Mouse (Mus musculus) limb, embryonic 10.5 days (tissue): Measurements from ENCODE around the gene Fat1. TPM values are rescaled to one million over a fixed set of nuclear protein-coding genes. Genes with fewer than 3 reads are reported as not detected.
A peak's percentile ranks its signal among the peaks of the same experiment; 100 is the strongest.

ENCODE experiments used
- DNase-seq: peaks from one replicate; pipeline ENCODE4 v3.0.0-alpha.2; 2017; ENCODE audit warnings: low spot score
- H3K27ac ChIP-seq: fragments of 300-500 bp; sonication (generic); 2 replicates; pipeline ENCODE4 v1.5.1; 2016; ENCODE audit warnings: mild to moderate bottlenecking
- H3K27me3 ChIP-seq: fragments of 300-500 bp; sonication (generic); 2 replicates; pipeline ENCODE4 v1.6.1; 2016; ENCODE audit warnings: low read depth, mild to moderate bottlenecking; ENCODE audit not compliant: poor library complexity, severe bottlenecking
- H3K36me3 ChIP-seq: fragments of 300-500 bp; sonication (generic); 2 replicates; pipeline ENCODE4 v1.6.1; 2016; ENCODE audit warnings: mild to moderate bottlenecking, moderate library complexity
- H3K4me1 ChIP-seq: fragments of 300-500 bp; sonication (generic); 2 replicates; pipeline ENCODE4 v1.6.1; 2016
- H3K4me3 ChIP-seq: fragments of 300-500 bp; sonication (generic); 2 replicates; pipeline ENCODE4 v1.5.1; 2016; ENCODE audit warnings: mild to moderate bottlenecking, moderate library complexity
- H3K9me3 ChIP-seq: fragments of 300-500 bp; sonication (generic); replicated peaks from 2 replicates; pipeline ENCODE4 v1.6.1; 2016; ENCODE audit warnings: mild to moderate bottlenecking
- WGBS: fragments of 180-500 bp; shearing (Covaris S2); methylation state at CpG from one replicate; pipeline ENCODE4 v1.1.7; 2016; 5-methylcytosine and 5-hydroxymethylcytosine counted together
- polyA plus RNA-seq: library from polyadenylated mRNA; unstranded; fragments of >200 nt; fragmentation: Nextera tagmentation; extraction: Ambion mirVana; gene quantifications from 2 replicates; pipeline ENCODE4 v1.2.1, GENCODE M21; 2016

Fat1 gene
- polyA plus RNA-seq, 1 experiment from 2014 or later, result 20.1 TPM

GRCm38 (mm10) chr8:44971346-44971745 lies 36.1 kb downstream of the Fat1 start:
- H3K27me3 ChIP-seq, result peaks cover 3% of the 10 kb centered on the region; the same call in 1 of the 2 replicates
- no peak for DNase-seq

GRCm38 (mm10) chr8:44971964-44972363 lies 36.7 kb downstream of the Fat1 start:
- no peak overlapping the region for H3K27ac ChIP-seq
- WGBS, result 46% methylated on average over 5 of the region's 5 CpGs

More at GRCm38 (mm10) chr8:44971346-44971745, 36.1 kb downstream of the Fat1 start:
- Histone ChIP-seq H3K36me3 (peaks cover 20% of the 10 kb centered on the region), H3K4me3 (no peak overlapping the region), H3K4me1 (peaks cover 65% of the 10 kb centered on the region), H3K27ac (no peak overlapping the region), H3K9me3 (no peaks in the 10 kb centered on the region)
- 18% methylated on average over 6 of the region's 6 CpGs for WGBS

GRCm38 (mm10) chr8:44975113-44975512 lies 39.9 kb downstream of the Fat1 start:
- Histone ChIP-seq H3K27me3 (peaks cover 3% of the 10 kb centered on the region; the same call in 1 of the 2 replicates), H3K4me1 (peaks cover 65% of the 10 kb centered on the region), H3K27ac (peak overlapping the region; percentile 42; the same call in 1 of the 2 replicates), H3K4me3 (no peak overlapping the region), H3K36me3 (peaks cover 18% of the 10 kb centered on the region), H3K9me3 (no peaks in the 10 kb centered on the region)
- no peak for DNase-seq
- WGBS, result 13% methylated on average over 9 of the region's 9 CpGs

More at GRCm38 (mm10) chr8:44971964-44972363, 36.7 kb downstream of the Fat1 start:
- no peak for DNase-seq
- Histone ChIP-seq H3K36me3 (peaks cover 18% of the 10 kb centered on the region), H3K9me3 (no peaks in the 10 kb centered on the region), H3K27me3 (peaks cover 3% of the 10 kb centered on the region; the same call in 1 of the 2 replicates), H3K4me1 (peaks cover 65% of the 10 kb centered on the region), H3K4me3 (no peak overlapping the region)

- peaks cover 18% of the 10 kb centered on the region for H3K36me3 ChIP-seq
- no peak overlapping the region for H3K4me3 ChIP-seq
- H3K9me3 ChIP-seq, result no peaks in the 10 kb centered on the region
- no peak overlapping the region for H3K27ac ChIP-seq
- WGBS, result 91% methylated on average over 4 of the region's 4 CpGs
- peaks cover 3% of the 10 kb centered on the region; the same call in 1 of the 2 replicates for H3K27me3 ChIP-seq
- peaks cover 65% of the 10 kb centered on the region for H3K4me1 ChIP-seq
- DNase-seq, result no peak
These were observed 40.4 kb downstream of the Fat1 start for GRCm38 (mm10) chr8:44975654-44976053.

- H3K4me3 ChIP-seq, result no peak overlapping the region
These were observed 43.4 kb downstream of the Fat1 start for GRCm38 (mm10) chr8:44978622-44979021.

GRCm38 (mm10) chr8:44979245-44979644 lies 44.0 kb downstream of the Fat1 start:
- H3K4me3 ChIP-seq, result no peak overlapping the region
- H3K9me3 ChIP-seq, result no peaks in the 10 kb centered on the region
- H3K27me3 ChIP-seq, result no peaks in the 10 kb centered on the region
- peaks cover 23% of the 10 kb centered on the region for H3K36me3 ChIP-seq
- DNase-seq, result no peak
- no peak overlapping the region for H3K27ac ChIP-seq
- peaks cover 37% of the 10 kb centered on the region for H3K4me1 ChIP-seq
- 43% methylated on average over 6 of the region's 6 CpGs for WGBS

More at GRCm38 (mm10) chr8:44978622-44979021, 43.4 kb downstream of the Fat1 start:
- WGBS, result 90% methylated on average over 9 of the region's 9 CpGs
- H3K27me3 ChIP-seq, result 0 out of 2 replicates have a peak, but pooled peaks cover under 1% of the 10 kb centered on the region
- H3K4me1 ChIP-seq, result peaks cover 43% of the 10 kb centered on the region
- no peaks in the 10 kb centered on the region for H3K9me3 ChIP-seq
- H3K36me3 ChIP-seq, result peaks cover 23% of the 10 kb centered on the region
- H3K27ac ChIP-seq, result no peak overlapping the region
- DNase-seq, result no peak

GRCm38 (mm10) chr8:44980030-44980429 lies 44.8 kb downstream of the Fat1 start:
- H3K4me3 ChIP-seq, result no peak overlapping the region
- peaks cover 33% of the 10 kb centered on the region for H3K4me1 ChIP-seq
- H3K36me3 ChIP-seq, result peaks cover 23% of the 10 kb centered on the region
- no peaks in the 10 kb centered on the region for H3K27me3 ChIP-seq
- DNase-seq, result no peak
- H3K9me3 ChIP-seq, result no peaks in the 10 kb centered on the region
- WGBS, result 76% methylated on average over 12 of the region's 12 CpGs
- peak overlapping the region; percentile 56 for H3K27ac ChIP-seq

GRCm38 (mm10) chr8:44985326-44986288 lies 50.4 kb downstream of the Fat1 start:
- H3K4me3 ChIP-seq, result no peak overlapping the region
- H3K9me3 ChIP-seq, result no peaks in the 10 kb centered on the region
- no peak for DNase-seq
- no peak overlapping the region for H3K27ac ChIP-seq
- peaks cover 16% of the 10 kb centered on the region for H3K4me1 ChIP-seq
- no peaks in the 10 kb centered on the region for H3K27me3 ChIP-seq
- WGBS, result 51% methylated on average over 10 of the region's 10 CpGs
- H3K36me3 ChIP-seq, result peaks cover 31% of the 10 kb centered on the region

GRCm38 (mm10) chr8:44991700-44992487 lies 56.6 kb downstream of the Fat1 start:
- Histone ChIP-seq H3K4me3 (no peak overlapping the region), H3K9me3 (no peaks in the 10 kb centered on the region), H3K27ac (peak overlapping the region; percentile 0; the same call in 1 of the 2 replicates), H3K27me3 (no peaks in the 10 kb centered on the region), H3K36me3 (peaks cover 30% of the 10 kb centered on the region), H3K4me1 (peaks cover 52% of the 10 kb centered on the region)
- 45% methylated on average over 21 of the region's 21 CpGs for WGBS
- DNase-seq, result no peak

GRCm38 (mm10) chr8:44992664-44993063 lies 57.4 kb downstream of the Fat1 start:
- no peaks in the 10 kb centered on the region for H3K27me3 ChIP-seq
- peak overlapping the region; percentile 0; the same call in 1 of the 2 replicates for H3K27ac ChIP-seq
- H3K4me1 ChIP-seq, result peaks cover 60% of the 10 kb centered on the region
- no peaks in the 10 kb centered on the region for H3K9me3 ChIP-seq
- peaks cover 30% of the 10 kb centered on the region for H3K36me3 ChIP-seq
- no peak for DNase-seq
- no peak overlapping the region for H3K4me3 ChIP-seq
- WGBS, result 60% methylated on average over 6 of the region's 6 CpGs

- Histone ChIP-seq H3K27ac (no peak overlapping the region), H3K27me3 (no peaks in the 10 kb centered on the region), H3K36me3 (peaks cover 30% of the 10 kb centered on the region), H3K4me3 (no peak overlapping the region), H3K9me3 (no peaks in the 10 kb centered on the region), H3K4me1 (peaks cover 67% of the 10 kb centered on the region)
- DNase-seq, result no peak
- 73% methylated on average over 4 of the region's 4 CpGs for WGBS
These were observed 58.1 kb downstream of the Fat1 start for GRCm38 (mm10) chr8:44993376-44993775.

- Histone ChIP-seq H3K36me3 (peaks cover 3% of the 10 kb centered on the region; the same call in 1 of the 2 replicates), H3K9me3 (no peaks in the 10 kb centered on the region), H3K27ac (0 out of 2 replicates have a peak overlapping the region, but pooled peaks have one; percentile 28), H3K27me3 (no peaks in the 10 kb centered on the region), H3K4me3 (no peak overlapping the region), H3K4me1 (peaks cover 81% of the 10 kb centered on the region)
- WGBS, result 44% methylated on average over 3 of the region's 3 CpGs
- no peak for DNase-seq
These were observed 61.2 kb downstream of the Fat1 start for GRCm38 (mm10) chr8:44996493-44996892.
